Mouse (Mus musculus): ENCODE results near the gene Ube2o. TPM values are rescaled to one million over a fixed set of nuclear protein-coding genes. Genes with fewer than 3 reads are reported as not detected.

Gene Ube2o
- polyA plus RNA-seq, 1 experiment from 2014 or later, result 14.0 TPM

DNA sequence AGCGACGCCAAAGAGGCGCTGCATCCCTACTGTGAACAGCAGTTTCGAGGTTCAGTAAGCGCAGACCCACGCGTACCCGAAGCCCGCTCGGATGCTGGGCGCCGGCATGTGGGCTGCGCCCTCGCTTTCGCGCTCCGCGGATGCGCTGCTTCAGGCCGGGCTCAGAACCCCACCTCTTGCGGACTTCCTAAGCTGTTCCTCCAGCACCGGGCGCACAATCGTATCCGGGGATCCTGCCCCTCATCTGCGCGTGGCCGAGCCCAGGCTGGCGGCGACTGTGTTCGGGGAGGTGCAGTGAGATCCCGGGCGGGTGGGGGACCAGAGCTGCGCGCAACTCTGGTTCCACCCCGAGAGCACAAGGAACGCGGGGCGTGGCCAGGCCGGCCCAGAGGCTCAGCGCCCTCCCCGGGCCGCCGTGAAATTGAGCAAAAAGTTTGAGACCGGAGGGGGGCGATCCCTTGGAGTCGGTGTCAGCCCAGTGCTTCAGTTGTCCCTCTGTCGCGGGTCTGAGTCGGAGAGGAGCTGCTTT, 48.4 kb downstream of the Ube2o start:
- H3K4me3 ChIP-seq (replicated peaks), result peak overlapping the region; percentile 59
- H3K9ac ChIP-seq, result peak overlapping the region; percentile 14
- H3K9me3 ChIP-seq, result no peaks in the 10 kb centered on the region
- peak; percentile 76 for ATAC-seq (ENCODE audit: insufficient read depth, low FRiP score, low read depth)
- H3K4me1 ChIP-seq, result peaks cover 29% of the 10 kb centered on the region
- peak overlapping the region; percentile 91 for H3K4me2 ChIP-seq
- peaks cover 10% of the 10 kb centered on the region; the same call in 1 of the 2 replicates for H3K27me3 ChIP-seq (replicated peaks)
- H3K27ac ChIP-seq, result peak overlapping the region; percentile 58
- WGBS, result under 1% methylated on average over 50 of the region's 50 CpGs
- H3K36me3 ChIP-seq, result no peaks in the 10 kb centered on the region

DNA sequence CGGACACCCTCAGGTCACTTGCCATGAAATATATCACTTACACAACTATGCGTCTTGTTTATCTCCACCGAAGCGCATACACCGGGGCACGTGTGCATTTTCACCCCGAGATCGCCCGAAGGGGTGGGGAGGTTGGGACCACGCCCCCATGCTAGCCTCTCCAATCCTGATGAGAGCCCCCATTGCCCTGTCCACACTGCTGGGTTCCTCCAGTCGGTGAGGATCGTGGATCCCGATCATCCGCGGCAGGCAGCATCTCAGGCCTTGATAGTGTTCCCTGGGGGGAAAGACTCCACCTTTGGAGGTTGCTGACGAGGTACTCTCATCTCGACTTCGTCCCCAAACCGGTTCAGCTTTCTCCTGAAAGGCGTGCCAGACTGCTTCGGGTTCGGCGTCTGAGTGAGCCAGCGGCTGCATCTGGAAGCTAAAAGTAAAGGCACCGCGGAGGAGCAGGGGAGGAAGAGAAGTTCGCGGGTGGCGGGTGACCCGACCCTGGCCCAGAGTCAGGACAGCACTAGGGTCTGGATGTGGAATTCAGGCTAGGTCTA, 48.9 kb downstream of the Ube2o start:
- Histone ChIP-seq H3K4me1 (peaks cover 29% of the 10 kb centered on the region), H3K27ac (peak overlapping the region; percentile 46), H3K9ac (peak overlapping the region; percentile 14), H3K4me3 (replicated peaks) (peak overlapping the region; percentile 59), H3K27me3 (replicated peaks) (peaks cover 10% of the 10 kb centered on the region; the same call in 1 of the 2 replicates), H3K9me3 (no peaks in the 10 kb centered on the region), H3K4me2 (peak overlapping the region; percentile 91), H3K36me3 (no peaks in the 10 kb centered on the region)
- ATAC-seq (ENCODE audit: insufficient read depth, low FRiP score, low read depth), result no peak; the same call in 1 of the 2 replicates
- whole genome bisulfite sequencing, result under 1% methylated on average over 30 of the region's 30 CpGs

GRCm38 (mm10) chr11:116531371-116532191, 49.7 kb downstream of the Ube2o start:
- H3K4me1 ChIP-seq, result peaks cover 29% of the 10 kb centered on the region
- peak overlapping the region; percentile 69; the same call in 1 of the 2 replicates for H3K27ac ChIP-seq
- no peaks in the 10 kb centered on the region for H3K9me3 ChIP-seq
- peak overlapping the region; percentile 59 for H3K4me3 ChIP-seq (replicated peaks)
- H3K4me2 ChIP-seq, result peak overlapping the region; percentile 91
- no peak for ATAC-seq (ENCODE audit: insufficient read depth, low FRiP score, low read depth)
- peak overlapping the region; percentile 14 for H3K9ac ChIP-seq
- no peaks in the 10 kb centered on the region for H3K36me3 ChIP-seq
- WGBS, result 3% methylated on average over 48 of the region's 48 CpGs
- peaks cover 10% of the 10 kb centered on the region; the same call in 1 of the 2 replicates for H3K27me3 ChIP-seq (replicated peaks)

GRCm38 (mm10) chr11:116530187-116531147, 50.8 kb downstream of the Ube2o start, which contains the start of gene Sphk1:
Gene Sphk1 (plus strand): TSS chr11:116530925.
- ATAC-seq (ENCODE audit: insufficient read depth, low FRiP score, low read depth), result no peak
- Histone ChIP-seq H3K27ac (peak within 1 kb of the TSS; percentile 69), H3K27me3 (replicated peaks) (peaks cover 10% of the 10 kb centered on the region; the same call in 1 of the 2 replicates), H3K9me3 (no peaks in the 10 kb centered on the region), H3K9ac (peak within 1 kb of the TSS; percentile 14), H3K36me3 (no peaks in the 10 kb centered on the region), H3K4me3 (replicated peaks) (peak within 1 kb of the TSS; percentile 59), H3K4me2 (peak within 1 kb of the TSS; percentile 91), H3K4me1 (peaks cover 29% of the 10 kb centered on the region)
- WGBS, result 38% methylated on average over 11 of the region's 11 CpGs

- ATAC-seq (ENCODE audit: insufficient read depth, low FRiP score, low read depth), result no peak
- peaks cover 33% of the 10 kb centered on the region for H3K4me1 ChIP-seq
- H3K36me3 ChIP-seq, result no peaks in the 10 kb centered on the region
- WGBS, result 79% methylated on average over 8 of the region's 8 CpGs
- H3K9me3 ChIP-seq, result no peaks in the 10 kb centered on the region
- H3K27me3 ChIP-seq (replicated peaks), result peaks cover 7% of the 10 kb centered on the region; the same call in 1 of the 2 replicates
- H3K4me2 ChIP-seq, result no peak overlapping the region
- no peak overlapping the region for H3K9ac ChIP-seq
- H3K27ac ChIP-seq, result no peak overlapping the region
- no peak overlapping the region for H3K4me3 ChIP-seq (replicated peaks)
Observed at GRCm38 (mm10) chr11:116528636-116529320, 52.5 kb downstream of the Ube2o start.

- WGBS, result 46% methylated on average over 5 of the region's 5 CpGs
- no peak overlapping the region for H3K4me2 ChIP-seq
- no peak overlapping the region for H3K9ac ChIP-seq
- H3K36me3 ChIP-seq, result no peaks in the 10 kb centered on the region
- H3K27me3 ChIP-seq (replicated peaks), result no peaks in the 10 kb centered on the region
- H3K9me3 ChIP-seq, result no peaks in the 10 kb centered on the region
- peaks cover 22% of the 10 kb centered on the region for H3K4me1 ChIP-seq
- ATAC-seq (ENCODE audit: insufficient read depth, low FRiP score, low read depth), result no peak
- H3K27ac ChIP-seq, result peak overlapping the region; percentile 72
- H3K4me3 ChIP-seq (replicated peaks), result no peak overlapping the region
Observed at GRCm38 (mm10) chr11:116523699-116524189, 57.5 kb downstream of the Ube2o start.

DNA sequence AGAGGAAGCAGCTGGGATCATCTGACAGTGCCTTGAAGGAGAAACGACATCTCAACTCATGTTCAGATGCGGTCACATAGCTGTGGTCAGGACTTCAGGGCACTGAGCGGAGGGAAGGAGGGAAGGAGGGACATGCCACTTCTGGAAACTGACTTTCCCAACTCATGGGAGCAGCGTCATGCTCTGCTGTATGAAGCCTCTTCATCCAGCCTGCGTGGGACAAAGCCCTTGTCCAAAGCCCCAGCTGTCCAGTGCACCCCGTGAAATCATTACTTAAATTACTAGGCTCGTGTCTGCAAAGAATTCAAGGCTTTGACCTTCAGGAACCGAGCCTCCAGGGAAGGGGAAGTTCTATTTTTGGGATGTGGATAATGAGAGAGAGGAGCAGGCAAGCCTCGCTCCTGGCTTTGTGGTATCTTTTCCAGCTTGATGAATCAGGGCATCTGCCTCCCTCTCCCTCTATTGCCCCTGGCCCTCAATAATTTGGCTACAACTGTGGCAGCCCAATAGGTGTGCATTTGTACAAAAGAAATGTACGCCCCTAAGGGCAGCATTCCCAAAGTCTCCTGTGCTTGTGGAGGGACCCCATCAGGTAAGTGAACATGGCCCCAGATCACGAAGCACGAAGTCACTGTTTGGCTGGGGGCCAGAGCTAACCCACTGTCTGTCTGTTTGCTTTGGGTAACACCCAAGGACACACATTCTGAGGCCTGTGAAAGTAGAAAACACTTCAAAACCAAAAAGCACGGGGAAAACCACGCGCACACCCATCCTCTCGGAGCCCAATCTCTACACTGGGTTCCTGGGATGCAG, 58.2 kb downstream of the Ube2o start:
- Histone ChIP-seq H3K4me1 (peaks cover 23% of the 10 kb centered on the region), H3K4me2 (no peak overlapping the region), H3K4me3 (replicated peaks) (no peak overlapping the region), H3K9ac (no peak overlapping the region), H3K9me3 (no peaks in the 10 kb centered on the region), H3K27ac (peak overlapping the region; percentile 72), H3K27me3 (replicated peaks) (no peaks in the 10 kb centered on the region), H3K36me3 (no peaks in the 10 kb centered on the region)
- ATAC-seq (ENCODE audit: insufficient read depth, low FRiP score, low read depth), result no peak
- 42% methylated on average over 16 of the region's 16 CpGs for WGBS

- no peak overlapping the region for H3K4me3 ChIP-seq (replicated peaks)
Observed at GRCm38 (mm10) chr11:116522046-116522445, 59.2 kb downstream of the Ube2o start.

GRCm38 (mm10) chr11:116521143-116521542, 60.1 kb downstream of the Ube2o start:
- H3K4me1 ChIP-seq, result peaks cover 28% of the 10 kb centered on the region
- WGBS, result 63% methylated on average over 3 of the region's 3 CpGs
- no peaks in the 10 kb centered on the region for H3K9me3 ChIP-seq

More at GRCm38 (mm10) chr11:116522046-116522445, 59.2 kb downstream of the Ube2o start:
- 74% methylated on average over 3 of the region's 3 CpGs for WGBS
- Histone ChIP-seq H3K4me1 (peaks cover 28% of the 10 kb centered on the region), H3K27me3 (replicated peaks) (no peaks in the 10 kb centered on the region), H3K4me2 (no peak overlapping the region), H3K9ac (no peak overlapping the region), H3K9me3 (no peaks in the 10 kb centered on the region), H3K27ac (peak overlapping the region; percentile 40; the same call in 1 of the 2 replicates), H3K36me3 (no peaks in the 10 kb centered on the region)
- peak; percentile 40; the same call in 1 of the 2 replicates for ATAC-seq (ENCODE audit: insufficient read depth, low FRiP score, low read depth)

DNA sequence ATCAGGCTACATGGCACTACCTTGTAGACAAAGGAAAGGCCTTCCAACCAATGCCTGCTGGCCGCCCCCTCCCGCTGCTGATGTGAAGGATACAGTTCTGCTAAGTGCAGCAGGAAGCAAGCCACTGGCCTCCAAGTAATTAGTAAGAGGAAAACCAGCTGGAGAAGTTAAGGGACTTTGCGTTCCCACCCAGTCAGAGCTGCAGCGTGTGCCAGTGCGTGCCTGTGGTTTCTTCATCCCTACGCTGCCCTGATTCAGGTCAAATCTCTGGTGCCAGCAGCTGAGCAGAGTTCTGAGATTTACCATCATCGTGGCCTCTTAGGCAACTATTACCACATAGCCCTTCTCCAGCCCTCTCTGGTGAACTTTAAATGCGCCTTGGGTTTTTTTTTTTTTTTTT, 62.8 kb downstream of the Ube2o start:
- WGBS, result 31% methylated on average over 8 of the region's 8 CpGs
- no peak overlapping the region for H3K4me2 ChIP-seq
- no peak for ATAC-seq (ENCODE audit: insufficient read depth, low FRiP score, low read depth)
- no peak overlapping the region for H3K4me3 ChIP-seq (replicated peaks)
- H3K27me3 ChIP-seq (replicated peaks), result no peaks in the 10 kb centered on the region
- H3K27ac ChIP-seq, result peak overlapping the region; percentile 78
- no peak overlapping the region for H3K9ac ChIP-seq
- no peaks in the 10 kb centered on the region for H3K9me3 ChIP-seq
- H3K4me1 ChIP-seq, result peaks cover 23% of the 10 kb centered on the region
- H3K36me3 ChIP-seq, result no peaks in the 10 kb centered on the region

More at GRCm38 (mm10) chr11:116521143-116521542, 60.1 kb downstream of the Ube2o start:
- no peak overlapping the region for H3K4me2 ChIP-seq
- ATAC-seq (ENCODE audit: insufficient read depth, low FRiP score, low read depth), result 0 out of 2 replicates have a peak, but pooled peaks have one; percentile 15
- H3K36me3 ChIP-seq, result no peaks in the 10 kb centered on the region
- no peak overlapping the region for H3K4me3 ChIP-seq (replicated peaks)
- H3K27ac ChIP-seq, result no peak overlapping the region
- H3K27me3 ChIP-seq (replicated peaks), result no peaks in the 10 kb centered on the region
- no peak overlapping the region for H3K9ac ChIP-seq
